Mouse (Mus musculus) stomach, postnatal 0 days (tissue): ENCODE measurements around the gene Cadm1.

ENCODE experiments used
- CTCF ChIP-seq: IDR thresholded peaks from 2 replicates; pipeline ENCODE4 v1.5.1; 2016; ENCODE audit warnings: antibody characterized with exemption, low read depth, mild to moderate bottlenecking, moderate library complexity
- EP300 ChIP-seq: optimal IDR thresholded peaks from 2 replicates; pipeline ENCODE3; 2016; ENCODE audit warnings: antibody characterized with exemption

DNA sequence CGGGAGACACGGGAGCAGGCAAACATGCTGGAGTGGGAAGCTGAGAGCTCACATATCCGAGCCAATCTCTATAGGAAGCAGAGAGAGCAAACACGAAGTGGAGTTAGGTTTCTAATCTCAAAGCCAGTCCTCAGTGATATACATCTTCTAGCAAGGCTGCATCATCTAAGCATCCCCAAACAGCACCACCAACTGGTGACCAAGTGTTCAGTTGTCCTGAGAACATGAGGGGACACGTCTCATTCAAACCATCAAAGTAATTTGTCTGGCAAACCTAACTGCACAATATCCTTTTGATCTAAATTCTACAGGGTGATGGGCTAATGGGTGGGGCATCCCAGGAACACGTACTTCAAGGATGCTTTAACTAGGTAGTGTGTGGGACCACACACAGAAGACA is 376.5 kb downstream of the Cadm1 start:
- peak; percentile 45 for TF ChIP-seq CTCF
- no peak for TF ChIP-seq EP300
